Mouse (Mus musculus) liver, embryonic 13.5 days (tissue): ENCODE measurements around the gene Cerk. TPM values are rescaled to one million over a fixed set of nuclear protein-coding genes. Genes with fewer than 3 reads are reported as not detected.
A peak's percentile ranks its signal among the peaks of the same experiment; 100 is the strongest.
"Not testable (repeated sequence)": the region's sequence is repeated elsewhere in the genome, so short reads cannot be mapped to it uniquely, and the experiment has no call there.

Experiments
- ATAC-seq: fragments of 200-750 bp; cut with Nextera tagmentation; 2 replicates; pipeline ENCODE4 v1.8.0; 2017; ENCODE audit warnings: low read depth, mild to moderate bottlenecking, moderate number of reproducible peaks, moderate library complexity
- DNase-seq: peaks from one replicate; pipeline ENCODE4 v3.0.0; 2022
- H3K27ac ChIP-seq: fragments of 300-500 bp; sonication (generic); 2 replicates; pipeline ENCODE4 v1.5.1; 2015; ENCODE audit warnings: moderate library complexity, mild to moderate bottlenecking, inconsistent platforms
- H3K27me3 ChIP-seq: fragments of 300-500 bp; sonication (generic); 2 replicates; pipeline ENCODE4 v1.6.1; 2015; ENCODE audit warnings: mild to moderate bottlenecking, inconsistent platforms
- H3K36me3 ChIP-seq: fragments of 300-500 bp; sonication (generic); 2 replicates; pipeline ENCODE4 v1.6.1; 2015; ENCODE audit warnings: mild to moderate bottlenecking, inconsistent platforms
- H3K4me1 ChIP-seq: fragments of 300-500 bp; sonication (generic); replicated peaks from 2 replicates; pipeline ENCODE4 v1.6.1; 2015; ENCODE audit warnings: inconsistent platforms
- H3K4me2 ChIP-seq: fragments of 300-500 bp; sonication (generic); 2 replicates; pipeline ENCODE4 v1.6.1; 2015; ENCODE audit warnings: inconsistent platforms, mild to moderate bottlenecking, moderate library complexity
- H3K4me3 ChIP-seq: fragments of 300-500 bp; sonication (generic); replicated peaks from 2 replicates; pipeline ENCODE4 v1.5.1; 2015; ENCODE audit warnings: mild to moderate bottlenecking, inconsistent platforms
- H3K9ac ChIP-seq: fragments of 300-500 bp; sonication (generic); 2 replicates; pipeline ENCODE4 v1.6.1; 2015; ENCODE audit warnings: mild to moderate bottlenecking, inconsistent platforms
- H3K9me3 ChIP-seq: fragments of 300-500 bp; sonication (generic); replicated peaks from 2 replicates; pipeline ENCODE4 v1.6.1; 2016; ENCODE audit warnings: inconsistent platforms
- WGBS: fragments of 180-500 bp; shearing (Covaris S2); methylation state at CpG from one replicate; pipeline ENCODE4 v1.1.7; 2015; ENCODE audit not compliant: insufficient replicate concordance; 5-methylcytosine and 5-hydroxymethylcytosine counted together
- polyA plus RNA-seq: library from polyadenylated mRNA; unstranded; fragments of >200 nt; fragmentation: Nextera tagmentation; extraction: Ambion mirVana; gene quantifications from 2 replicates; pipeline ENCODE4 v1.2.1, GENCODE M21; 2015

Cerk gene
- polyA plus RNA-seq, 1 experiment from 2014 or later: 3.2 TPM

DNA sequence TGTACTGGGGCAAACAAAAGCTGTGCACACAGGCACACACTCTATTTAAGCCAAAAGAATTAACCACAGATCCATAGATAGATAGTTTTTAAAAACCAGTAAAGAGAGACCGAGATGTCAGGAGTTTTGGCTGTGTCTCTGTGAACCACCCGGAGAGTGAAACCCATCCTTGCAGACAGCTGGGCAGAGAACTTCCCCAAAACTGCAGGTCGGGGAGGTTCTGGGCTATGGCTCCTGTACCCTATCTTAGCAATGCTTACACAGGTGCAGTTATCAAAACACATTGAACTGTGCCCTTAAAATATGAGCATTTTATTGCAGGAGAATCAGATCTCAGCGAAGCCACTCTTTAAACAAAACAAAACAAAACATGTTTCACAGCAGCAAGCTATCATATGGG is 5.5 kb downstream of the Cerk start:
- Histone ChIP-seq H3K36me3 (no peaks in the 10 kb centered on the region), H3K4me2 (no peak overlapping the region), H3K27ac (no peak overlapping the region), H3K9me3 (no peaks in the 10 kb centered on the region), H3K4me1 (peaks cover 34% of the 10 kb centered on the region), H3K27me3 (peaks cover 24% of the 10 kb centered on the region), H3K4me3 (no peak overlapping the region), H3K9ac (no peak overlapping the region)
- WGBS: 30% methylated on average over 4 of the region's 4 CpGs
- DNase-seq: no peak
- no peak for ATAC-seq

GRCm38 (mm10) chr15:86178594-86178993 is 7.3 kb downstream of the Cerk start:
- Histone ChIP-seq H3K9me3 (no peaks in the 10 kb centered on the region), H3K4me1 (peaks cover 29% of the 10 kb centered on the region), H3K36me3 (no peaks in the 10 kb centered on the region), H3K27me3 (peaks cover 8% of the 10 kb centered on the region; the same call in 1 of the 2 replicates), H3K4me3 (no peak overlapping the region), H3K4me2 (no peak overlapping the region), H3K27ac (no peak overlapping the region), H3K9ac (no peak overlapping the region)
- no peak for DNase-seq
- 75% methylated on average over 6 of the region's 6 CpGs for WGBS
- ATAC-seq: no peak

- H3K9ac ChIP-seq, H3K4me2 ChIP-seq, H3K4me3 ChIP-seq, H3K36me3 ChIP-seq, H3K9me3 ChIP-seq, H3K27me3 ChIP-seq, ATAC-seq, DNase-seq, H3K27ac ChIP-seq: not testable (repeated sequence)
- peaks cover 35% of the 10 kb centered on the region for H3K4me1 ChIP-seq
- WGBS: 55% methylated on average over 2 of the region's 2 CpGs
Observed at GRCm38 (mm10) chr15:86177703-86178251, 8.2 kb downstream of the Cerk start.

DNA sequence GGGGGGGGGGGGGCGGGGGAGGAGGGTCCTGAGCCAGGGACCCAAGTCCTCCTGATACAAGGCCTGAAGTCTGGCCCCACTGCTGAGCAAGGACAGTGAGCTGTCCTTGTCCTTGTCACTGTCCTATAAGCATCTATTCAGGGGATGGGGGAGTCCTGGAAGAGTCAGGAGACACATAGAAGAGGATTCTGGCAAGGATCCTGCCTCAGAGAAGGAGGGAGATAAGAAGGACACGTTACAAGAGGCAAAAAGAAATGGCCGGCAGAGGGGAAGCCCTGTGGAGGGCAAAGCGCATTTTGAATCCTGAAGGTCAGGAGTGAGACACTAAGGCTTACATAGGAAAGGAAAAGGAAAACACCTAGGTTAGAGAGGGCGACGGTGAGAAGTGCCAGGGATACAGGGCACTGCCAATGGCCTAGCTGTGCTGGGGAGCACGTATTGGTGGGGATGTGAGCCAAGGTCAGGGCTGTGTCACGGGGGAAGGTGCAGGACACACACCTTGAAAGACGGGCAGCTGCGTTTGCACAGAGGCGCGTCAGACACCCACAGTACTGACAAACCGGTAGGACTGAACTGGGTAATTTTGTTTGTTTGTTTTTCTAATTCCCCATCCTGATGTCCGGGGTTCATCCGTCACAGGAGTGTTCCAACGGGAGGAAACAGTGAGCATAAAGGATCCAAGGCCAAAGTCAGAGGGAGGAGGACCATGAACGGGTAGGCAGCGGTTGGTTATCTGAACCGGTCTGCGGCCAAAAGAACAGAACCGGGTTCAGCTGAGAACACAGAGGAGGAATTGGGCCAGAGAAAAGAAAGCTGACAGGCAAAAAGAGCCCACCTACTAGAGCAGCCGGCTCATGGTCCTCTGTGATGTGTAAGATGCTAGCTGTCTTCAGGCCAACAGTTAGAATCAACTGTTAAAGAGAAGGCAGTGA is 8.9 kb downstream of the Cerk start:
- ATAC-seq: no peak

DNA sequence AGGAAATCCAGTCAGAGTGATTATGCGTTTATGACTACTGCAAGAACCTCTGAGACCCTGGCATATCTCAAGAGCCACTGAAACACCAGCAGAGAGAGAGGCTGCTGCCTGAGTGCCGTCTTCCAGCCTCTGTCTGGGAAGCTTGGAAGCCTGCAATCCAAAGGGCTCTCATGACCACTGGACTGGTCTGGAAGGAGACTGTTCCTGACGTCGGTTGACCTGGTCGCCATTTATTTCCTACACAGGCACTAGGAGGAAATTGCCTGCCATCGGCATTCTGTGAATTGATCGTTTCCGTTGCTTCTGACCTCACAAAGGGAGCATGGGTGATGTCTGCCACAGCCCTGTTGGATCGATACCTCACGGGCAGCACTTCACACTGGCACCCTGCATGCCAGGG is 9.8 kb downstream of the Cerk start:
- Histone ChIP-seq H3K36me3 (no peaks in the 10 kb centered on the region), H3K9me3 (no peaks in the 10 kb centered on the region), H3K4me2 (no peak overlapping the region), H3K9ac (no peak overlapping the region), H3K27ac (no peak overlapping the region), H3K4me1 (peaks cover 26% of the 10 kb centered on the region), H3K27me3 (no peaks in the 10 kb centered on the region), H3K4me3 (no peak overlapping the region)
- DNase-seq: no peak
- 68% methylated on average over 10 of the region's 10 CpGs for WGBS
- no peak for ATAC-seq

More for the DNA sequence above, 8.9 kb downstream of the Cerk start:
- Histone ChIP-seq H3K4me1 (peaks cover 31% of the 10 kb centered on the region), H3K4me2 (no peak overlapping the region), H3K36me3 (no peaks in the 10 kb centered on the region), H3K9ac (no peak overlapping the region), H3K27me3 (no peaks in the 10 kb centered on the region), H3K4me3 (no peak overlapping the region), H3K9me3 (no peaks in the 10 kb centered on the region), H3K27ac (no peak overlapping the region)
- DNase-seq: no peak
- WGBS: 70% methylated on average over 21 of the region's 22 CpGs

DNA sequence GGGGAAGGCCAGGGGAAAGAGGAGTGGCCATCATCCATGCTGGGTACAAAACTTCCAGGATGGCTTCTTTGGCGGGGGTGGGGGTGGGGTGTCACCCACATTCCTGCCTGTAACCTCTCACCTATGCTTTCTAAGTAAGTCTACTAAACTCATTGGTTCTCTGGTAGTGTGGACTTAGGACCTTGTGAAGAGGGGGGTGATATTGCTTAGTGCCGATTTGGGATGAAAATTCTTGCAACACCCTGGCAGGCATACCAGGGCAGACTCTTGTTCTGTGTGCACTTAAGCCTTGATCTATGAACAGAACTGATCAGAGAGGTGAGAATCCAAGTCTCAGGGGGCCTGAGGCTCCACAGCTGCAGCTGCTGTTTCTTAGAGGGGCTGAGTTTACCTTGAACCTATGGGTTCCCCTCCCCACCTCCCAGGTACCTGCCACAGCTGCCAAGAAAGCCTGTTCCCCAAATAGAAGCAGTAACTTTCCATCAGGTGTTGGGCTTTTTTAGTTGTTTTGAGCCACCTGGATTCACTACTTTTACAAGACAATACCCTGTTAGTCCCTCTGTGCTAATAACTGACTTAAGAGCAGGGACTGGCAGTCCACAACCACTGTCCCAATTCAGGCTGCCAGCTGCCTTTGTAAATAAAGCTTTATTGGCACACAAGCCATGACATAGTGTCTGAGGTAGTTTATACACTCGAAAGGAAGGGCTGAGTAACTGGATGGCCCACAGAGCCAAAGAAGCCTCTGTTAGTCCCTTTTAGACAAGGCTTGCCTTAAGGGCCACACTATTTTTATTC is 10.5 kb downstream of the Cerk start:
- peaks cover 26% of the 10 kb centered on the region for H3K4me1 ChIP-seq

GRCm38 (mm10) chr15:86173136-86173985 is 12.6 kb downstream of the Cerk start:
- H3K4me3 ChIP-seq: no peak overlapping the region
- no peak for ATAC-seq
- H3K9me3 ChIP-seq: no peaks in the 10 kb centered on the region
- H3K9ac ChIP-seq: no peak overlapping the region
- no peak overlapping the region for H3K4me2 ChIP-seq
- 38% methylated on average over 16 of the region's 16 CpGs for WGBS
- no peaks in the 10 kb centered on the region for H3K27me3 ChIP-seq
- DNase-seq: no peak
- peaks cover 28% of the 10 kb centered on the region for H3K4me1 ChIP-seq
- H3K27ac ChIP-seq: no peak overlapping the region
- no peaks in the 10 kb centered on the region for H3K36me3 ChIP-seq

More for the DNA sequence above, 10.5 kb downstream of the Cerk start:
- WGBS: 52% methylated on average over 3 of the region's 3 CpGs
- Histone ChIP-seq H3K4me3 (no peak overlapping the region), H3K9me3 (no peaks in the 10 kb centered on the region), H3K27me3 (no peaks in the 10 kb centered on the region), H3K4me2 (no peak overlapping the region), H3K27ac (no peak overlapping the region), H3K36me3 (no peaks in the 10 kb centered on the region), H3K9ac (no peak overlapping the region)
- DNase-seq: no peak
- ATAC-seq: no peak

- Histone ChIP-seq H3K4me3 (no peak overlapping the region), H3K4me2 (no peak overlapping the region), H3K36me3 (no peaks in the 10 kb centered on the region), H3K4me1 (peaks cover 29% of the 10 kb centered on the region), H3K9ac (no peak overlapping the region), H3K27me3 (no peaks in the 10 kb centered on the region), H3K9me3 (no peaks in the 10 kb centered on the region), H3K27ac (no peak overlapping the region)
- WGBS: 47% methylated on average over 6 of the region's 6 CpGs
- DNase-seq: no peak
- no peak for ATAC-seq
Observed at GRCm38 (mm10) chr15:86172526-86172925, 13.4 kb downstream of the Cerk start.

- Histone ChIP-seq H3K27ac (no peak overlapping the region), H3K9ac (no peak overlapping the region), H3K4me1 (peaks cover 29% of the 10 kb centered on the region), H3K4me2 (no peak overlapping the region), H3K27me3 (no peaks in the 10 kb centered on the region), H3K4me3 (no peak overlapping the region), H3K9me3 (no peaks in the 10 kb centered on the region), H3K36me3 (no peaks in the 10 kb centered on the region)
- ATAC-seq (no peak), DNase-seq (no peak)
- 42% methylated on average over 3 of the region's 3 CpGs for WGBS
Observed at GRCm38 (mm10) chr15:86172124-86172523, 13.8 kb downstream of the Cerk start.

GRCm38 (mm10) chr15:86171316-86171715 is 14.6 kb downstream of the Cerk start:
- no peak overlapping the region for H3K27ac ChIP-seq
- no peak for DNase-seq
- WGBS: 73% methylated on average over 12 of the region's 12 CpGs

GRCm38 (mm10) chr15:86169817-86170110 is 16.2 kb downstream of the Cerk start:
- 75% methylated on average over 4 of the region's 4 CpGs for WGBS
- Histone ChIP-seq H3K4me1 (peaks cover 21% of the 10 kb centered on the region), H3K27ac (no peak overlapping the region)

More at GRCm38 (mm10) chr15:86171316-86171715, 14.6 kb downstream of the Cerk start:
- Histone ChIP-seq H3K4me1 (peaks cover 29% of the 10 kb centered on the region), H3K9me3 (no peaks in the 10 kb centered on the region), H3K4me3 (no peak overlapping the region), H3K36me3 (no peaks in the 10 kb centered on the region), H3K9ac (no peak overlapping the region), H3K27me3 (no peaks in the 10 kb centered on the region), H3K4me2 (no peak overlapping the region)
- no peak for ATAC-seq

More at GRCm38 (mm10) chr15:86169817-86170110, 16.2 kb downstream of the Cerk start:
- H3K4me2 ChIP-seq: no peak overlapping the region
- no peak overlapping the region for H3K9ac ChIP-seq
- no peaks in the 10 kb centered on the region for H3K9me3 ChIP-seq
- H3K4me3 ChIP-seq: no peak overlapping the region
- DNase-seq: no peak
- 0 out of 2 replicates have a peak, but pooled peaks have one; percentile 21 for ATAC-seq
- H3K27me3 ChIP-seq: no peaks in the 10 kb centered on the region
- no peaks in the 10 kb centered on the region for H3K36me3 ChIP-seq
